Mouse (Mus musculus) gastrocnemius, postnatal 4 days (tissue): ENCODE measurements around the gene Spag6l. TPM values are rescaled to one million over a fixed set of nuclear protein-coding genes. Genes with fewer than 3 reads are reported as not detected.
"Not testable (repeated sequence)": the region's sequence is repeated elsewhere in the genome, so short reads cannot be mapped to it uniquely, and the experiment has no call there.

Experiments
- DNase-seq, 2 experiments: peaks; one replicate each; pipeline ENCODE4 v3.0.0; 2021 to 2022; ENCODE audit warnings: low spot score in 2 of 2, mixed read lengths in 2 of 2
- long read RNA-seq, 2 experiments: library from polyadenylated mRNA; stranded (forward); transcript quantifications; one replicate each; pipeline ENCODE4 v2.0.0; 2021
- total RNA-seq, 2 experiments: library from RNA; stranded (reverse); gene quantifications; 2 replicates each; pipeline ENCODE4 v1.2.3; 2021

The Spag6l gene
- not detected for total RNA-seq
- long read RNA-seq, experiment 1, result 0 reads
- long read RNA-seq, experiment 2, result 0 reads

GRCm38 (mm10) chr16:16828757-16829615 lies at the start of gene Spag6l:
TSS of gene Spag6l (minus strand) at chr16:16829456.
- peak in 1 of 2 experiments; percentile 16 for DNase-seq

DNA sequence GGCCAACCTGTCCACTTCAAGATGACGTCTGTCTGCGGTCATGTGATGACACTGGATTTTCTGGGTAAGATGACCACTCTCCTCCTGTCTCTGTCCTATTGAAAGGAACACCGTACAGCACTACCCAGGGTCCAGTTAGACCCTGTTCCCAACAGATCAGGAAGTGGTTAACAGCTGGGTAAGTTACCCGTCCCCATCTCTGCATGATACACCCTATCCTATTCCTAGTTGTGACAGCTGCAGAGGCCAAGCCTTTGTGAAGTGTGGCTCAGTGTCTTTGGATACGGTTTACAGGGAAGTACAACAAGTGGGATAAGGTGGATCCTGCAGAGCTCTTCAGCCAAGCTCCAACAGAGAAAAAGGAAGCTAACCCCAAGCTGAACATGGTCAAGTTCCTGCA lies 49.8 kb upstream of the Spag6l start:
- no peak for DNase-seq

DNA sequence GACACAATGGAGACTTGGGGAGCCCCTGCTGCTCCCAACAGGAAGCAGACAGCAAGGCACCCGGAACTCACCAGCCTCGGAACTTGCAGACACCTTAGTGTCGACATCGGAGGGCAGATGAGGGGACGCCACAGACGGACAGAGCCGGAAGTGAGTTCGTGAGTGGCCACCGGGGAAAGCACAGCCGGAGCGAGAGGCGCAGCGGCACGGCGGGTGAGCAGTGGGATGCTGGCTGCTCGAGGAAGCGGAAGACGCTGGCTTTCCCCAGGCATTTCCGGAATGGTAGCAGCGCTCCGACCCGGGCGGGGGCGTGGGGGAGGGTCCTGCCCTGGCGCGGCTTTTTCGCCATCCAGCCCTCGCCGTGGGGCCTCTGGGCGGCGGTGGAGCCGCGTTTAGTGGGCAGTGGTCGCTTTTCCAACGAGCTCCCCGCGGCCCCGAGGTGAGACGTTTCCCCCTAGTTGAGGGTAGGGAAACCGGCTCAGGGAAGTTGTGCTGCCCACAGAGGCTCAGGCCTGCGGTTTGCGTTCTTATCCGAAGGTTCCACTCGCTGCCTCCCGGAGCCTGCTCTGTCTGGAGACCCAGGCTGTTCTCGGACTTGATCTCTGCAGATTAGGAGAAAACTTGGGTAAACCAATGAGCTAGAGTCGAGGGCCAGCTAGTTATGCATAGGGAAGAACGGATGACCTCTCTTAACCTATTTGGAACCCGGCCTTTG lies 41.5 kb upstream of the Spag6l start, which contains the start of the genes Top3b and Vpreb1:
Gene Top3b (plus strand): TSS at position 120 of the 715 bp plus-strand sequence.
Gene Vpreb1 (minus strand): TSS at position 227 of the 715 bp plus-strand sequence.
- DNase-seq, result peak; percentile 72 to 89

GRCm38 (mm10) chr16:16870241-16870616 lies 41.0 kb upstream of the Spag6l start:
- DNase-seq, result no peak

GRCm38 (mm10) chr16:16865696-16866561 lies 36.7 kb upstream of the Spag6l start:
- DNase-seq, result no peak

DNA sequence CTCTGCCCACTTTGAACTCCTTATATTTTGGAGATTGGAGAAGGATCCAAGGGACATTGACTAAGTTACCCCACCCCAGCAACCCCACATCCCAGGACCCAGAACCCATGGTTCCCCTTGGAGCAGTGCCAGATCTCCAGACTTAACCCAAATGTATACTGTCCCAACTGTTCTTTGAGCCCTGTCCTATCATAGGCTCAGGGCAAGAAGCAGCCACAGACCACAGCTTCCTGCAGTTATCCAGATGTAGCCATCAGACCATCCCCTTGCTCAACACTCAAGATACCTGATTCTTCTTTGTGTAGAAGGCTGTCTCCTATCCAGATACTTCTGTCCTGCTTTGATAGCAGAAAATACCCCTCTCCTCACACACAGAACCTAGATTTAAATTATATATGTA lies 36.0 kb upstream of the Spag6l start:
- no peak for DNase-seq

DNA sequence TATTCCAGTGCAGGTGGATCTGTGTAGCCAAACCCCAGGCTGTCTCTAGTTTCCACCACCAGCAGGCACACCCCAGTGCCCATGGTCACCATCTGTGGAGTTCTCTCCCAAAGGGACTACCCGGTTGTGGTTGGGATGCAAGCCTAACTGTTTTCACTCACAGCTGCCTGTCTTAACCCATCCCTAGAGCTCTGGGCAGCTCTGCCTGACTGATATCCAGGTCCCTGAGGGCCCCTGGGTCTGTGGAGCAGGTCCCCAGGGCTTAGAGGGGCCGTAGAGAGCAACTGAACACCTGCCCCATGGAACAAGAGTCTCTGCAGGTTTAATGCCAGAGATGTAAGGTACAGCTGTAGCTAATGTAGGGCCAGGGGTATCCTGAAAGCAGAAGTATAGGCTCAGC lies 34.7 kb upstream of the Spag6l start, which contains the start of gene Igll1:
Gene Igll1 (minus strand): TSS at position 8 of the 400 bp plus-strand sequence.
- DNase-seq, result no peak

DNA sequence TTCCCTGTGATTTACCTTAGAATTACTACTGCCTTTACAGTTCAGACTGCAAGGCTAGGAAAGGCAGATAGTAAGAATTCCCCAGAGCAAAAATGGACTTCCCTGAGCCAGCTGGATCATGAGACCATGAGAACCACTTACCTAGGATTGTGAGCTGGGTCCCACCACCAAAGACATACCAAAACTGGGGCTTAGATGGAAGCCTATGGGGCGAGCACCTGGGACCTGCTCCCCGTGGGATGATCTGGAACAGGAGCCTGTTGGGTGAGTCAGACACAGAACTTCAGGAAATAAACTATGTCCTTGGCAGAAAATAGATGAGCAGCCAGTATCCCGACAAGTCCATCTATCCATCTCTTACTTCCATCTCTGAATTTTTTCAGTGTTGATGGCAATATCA lies 33.0 kb upstream of the Spag6l start:
- no peak for DNase-seq

- DNase-seq, result no peak
Measured at GRCm38 (mm10) chr16:16856731-16857476, 27.6 kb upstream of the Spag6l start.

DNA sequence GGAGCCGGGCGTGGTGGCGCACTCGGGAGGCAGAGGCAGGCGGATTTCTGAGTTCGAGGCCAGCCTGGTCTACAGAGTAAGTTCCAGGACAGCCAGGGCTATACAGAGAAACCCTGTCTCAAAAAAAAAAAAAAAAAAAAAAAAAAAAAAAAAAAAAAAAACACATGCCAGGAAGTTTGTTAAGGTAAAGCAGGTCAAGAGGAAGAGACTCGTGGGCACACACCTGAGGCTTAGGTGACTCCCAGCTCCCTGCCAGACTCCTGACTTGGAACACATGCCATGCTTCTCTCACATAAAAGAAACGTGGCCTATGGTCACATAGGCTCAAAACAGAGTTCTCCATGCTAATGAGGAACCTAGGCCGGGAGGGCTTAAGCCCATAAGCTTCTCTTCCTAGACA lies 26.8 kb upstream of the Spag6l start:
- DNase-seq, result not testable (repeated sequence)

DNA sequence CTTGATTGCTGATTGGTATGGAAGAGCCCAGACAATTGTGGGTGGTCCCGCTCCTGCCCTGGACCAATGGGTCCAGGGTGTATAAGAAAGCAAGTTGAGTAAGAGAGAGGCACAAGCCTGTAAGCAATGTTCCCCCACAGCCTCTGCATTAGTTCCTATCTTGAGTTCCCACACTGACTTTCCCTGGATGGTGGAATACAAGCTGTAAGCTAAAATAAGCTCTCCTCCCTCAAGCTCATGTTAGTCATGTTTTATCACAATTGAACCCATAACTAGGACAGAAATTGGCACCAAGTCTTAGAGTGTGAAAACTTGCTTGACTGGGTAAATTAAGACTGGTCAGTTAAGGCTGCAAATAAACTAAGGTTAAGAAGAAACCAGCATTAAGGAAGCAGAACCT lies 26.3 kb upstream of the Spag6l start:
- no peak for DNase-seq

GRCm38 (mm10) chr16:16854836-16855235 lies 25.6 kb upstream of the Spag6l start:
- peak in 1 of 2 experiments; percentile 34 for DNase-seq

DNA sequence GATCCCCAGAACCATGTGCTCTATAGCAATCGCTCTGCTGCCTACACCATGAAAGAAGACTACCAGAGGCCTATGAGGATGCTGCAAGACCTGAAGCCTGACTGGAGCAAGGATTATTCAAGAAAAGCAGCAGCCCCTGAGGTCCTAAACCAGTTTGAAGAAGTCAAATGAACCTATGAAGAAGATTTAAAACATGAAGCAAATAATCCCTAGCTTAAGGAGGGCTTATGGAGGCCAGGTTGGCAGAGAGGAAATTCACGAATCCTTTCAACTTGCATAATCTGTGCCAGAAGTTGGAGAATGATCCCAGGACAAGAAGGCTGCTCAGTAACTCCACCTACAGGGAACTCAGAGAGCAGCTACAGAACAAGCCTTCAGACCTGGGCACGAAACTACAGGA lies 23.2 kb upstream of the Spag6l start:
- DNase-seq, result no peak

- no peak for DNase-seq
Measured at GRCm38 (mm10) chr16:16849196-16849595, 19.9 kb upstream of the Spag6l start.

DNA sequence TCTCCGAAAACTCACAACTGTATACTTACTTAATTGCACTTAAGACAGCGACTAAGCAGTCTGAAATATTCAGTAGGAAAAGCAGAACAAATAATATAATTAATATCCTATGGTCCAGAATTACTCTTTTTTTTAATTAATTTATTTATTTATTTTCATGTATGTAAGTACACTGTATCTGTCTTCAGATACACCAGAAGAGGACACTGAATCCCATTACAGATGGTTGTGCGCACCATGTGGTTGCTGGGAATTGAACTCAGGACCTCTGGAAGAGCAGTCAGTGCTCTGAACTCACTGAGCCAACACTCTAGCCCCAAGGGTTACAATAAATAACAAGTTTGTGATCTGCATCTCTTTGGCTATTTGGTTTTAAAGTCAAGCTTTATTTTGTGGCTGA lies 415 bp upstream of the Spag6l start:
- no peak for DNase-seq

GRCm38 (mm10) chr16:16826223-16826622 lies 3.0 kb downstream of the Spag6l start:
- no peak for DNase-seq

- DNase-seq, result no peak
Measured at GRCm38 (mm10) chr16:16825476-16825875, 3.8 kb downstream of the Spag6l start.

DNA sequence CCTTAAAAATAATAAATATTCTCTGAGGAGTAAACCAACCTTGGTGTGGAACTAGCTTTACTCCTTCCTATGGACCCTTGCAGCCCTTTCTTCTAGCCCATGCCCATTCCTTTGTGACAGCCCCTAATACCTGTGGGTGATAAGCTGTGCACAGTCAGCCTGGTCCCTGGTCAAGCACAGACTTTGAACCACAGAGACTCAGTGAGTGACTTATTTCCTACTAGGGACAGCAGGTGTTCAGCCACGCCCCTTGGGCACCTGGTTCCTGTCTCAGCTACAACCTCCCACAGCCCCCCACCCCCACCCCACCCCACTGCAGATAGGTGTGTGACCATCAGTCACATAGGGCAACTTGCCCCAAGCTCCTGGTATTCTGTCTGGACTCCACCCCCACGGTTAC lies 22.9 kb downstream of the Spag6l start:
- DNase-seq, result no peak
